13 mouse cellular contexts compared by ENCODE assay signal in genomic region chrX:12062121-12062931, GRCm38 (mm10).
A peak's percentile ranks its signal among the peaks of the same experiment; 100 is the strongest.
DNase-seq lines count a peak whose midpoint lies in the region; ATAC-seq lines count a peak whose summit lies in the region.
"Had no signal": no experiment of that assay in that cellular context is flagged by ENCODE, and none has a peak within 500 bp of the region (broad histone marks: within the 10 kb centered on the region; RNA-seq: fewer than 3 reads in every experiment).

No protein-coding gene starts in this region.

- peak overlapping the region; percentile 74 for H3K27ac ChIP-seq in hindbrain, embryonic 12.5 days
- H3K27ac ChIP-seq: embryonic facial prominence, embryonic 13.5 days; gastrocnemius, adult 2 months; liver, embryonic 13.5 days had no signal

- ATAC-seq in hindbrain, embryonic 12.5 days (ENCODE audit: low FRiP score), result 0 out of 2 replicates have a peak, but pooled peaks have one; percentile 18

- H3K4me1 ChIP-seq in hindbrain, embryonic 12.5 days, result peaks cover 56% of the 10 kb centered on the region

- H3K36me3 ChIP-seq in hindbrain, embryonic 12.5 days, result peaks cover 15% of the 10 kb centered on the region

- no peaks in the 10 kb centered on the region for H3K9me3 ChIP-seq in hindbrain, embryonic 12.5 days (replicated peaks)
- H3K9me3 ChIP-seq: embryonic facial prominence, embryonic 13.5 days; liver, embryonic 13.5 days; megakaryocyte, embryonic 14.5 days had no signal

- 0 out of 2 replicates have a peak overlapping the region, but pooled peaks have one; percentile 22 for H3K4me2 ChIP-seq in hindbrain, embryonic 12.5 days (replicated peaks)
- H3K4me2 ChIP-seq: embryonic facial prominence, embryonic 13.5 days; liver, embryonic 13.5 days had no signal

- no peak overlapping the region for H3K4me3 ChIP-seq in hindbrain, embryonic 12.5 days
- H3K4me3 ChIP-seq: embryonic facial prominence, embryonic 13.5 days; gastrocnemius, adult 2 months; liver, embryonic 13.5 days; megakaryocyte, embryonic 14.5 days had no signal

- 15% methylated on average over 24 of the region's 24 CpGs for WGBS in hindbrain, embryonic 12.5 days

- DNase-seq in right cerebral cortex, adult 18-20 months, result peak; percentile 34
- no peak for DNase-seq in right cerebral cortex, adult 2 months (ENCODE audit: low spot score in 2 of 2)
- DNase-seq in kidney, postnatal 4 days, result peak; percentile 57 to 70
- DNase-seq in adrenal gland, postnatal 36 days, result no peak
- no peak for DNase-seq in spleen, postnatal 14 days (ENCODE audit: low spot score in 2 of 2)
- DNase-seq in gastrocnemius, postnatal 4 days (ENCODE audit: low spot score in 2 of 2), result no peak
- no peak for DNase-seq in cerebellum, adult 18-20 months
- DNase-seq: gastrocnemius, adult 2 months; layer of hippocampus, adult 9-11 months; liver, embryonic 13.5 days had no signal

- peaks cover 62% of the 10 kb centered on the region for H3K27me3 ChIP-seq in hindbrain, embryonic 12.5 days

- H3K9ac ChIP-seq in hindbrain, embryonic 12.5 days, result peak overlapping the region; percentile 32; the same call in 1 of the 2 replicates
- H3K9ac ChIP-seq: embryonic facial prominence, embryonic 13.5 days; liver, embryonic 13.5 days had no signal

Comparison
In these comparisons a context has a peak if more than half of its experiments do, and no peak if none do; other contexts are left out.
1. DNase-seq: peak in right cerebral cortex, adult 18-20 months (single experiment) and kidney, postnatal 4 days (2 of 2); none in right cerebral cortex, adult 2 months (0 of 2), adrenal gland, postnatal 36 days (0 of 2), spleen, postnatal 14 days (0 of 2), gastrocnemius, postnatal 4 days (0 of 2) and cerebellum, adult 18-20 months (0 of 2).